Mouse (Mus musculus) hindlimb bud, embryonic 11.5 days (tissue): ENCODE measurements around the gene Zeb2.

Experiments
- DNase-seq: peaks from one replicate; pipeline ENCODE4 v3.0.0-alpha.2; 2012; ENCODE audit warnings: low read depth, low spot score; ENCODE audit errors: extremely low spot score

Gene Zeb2

DNA sequence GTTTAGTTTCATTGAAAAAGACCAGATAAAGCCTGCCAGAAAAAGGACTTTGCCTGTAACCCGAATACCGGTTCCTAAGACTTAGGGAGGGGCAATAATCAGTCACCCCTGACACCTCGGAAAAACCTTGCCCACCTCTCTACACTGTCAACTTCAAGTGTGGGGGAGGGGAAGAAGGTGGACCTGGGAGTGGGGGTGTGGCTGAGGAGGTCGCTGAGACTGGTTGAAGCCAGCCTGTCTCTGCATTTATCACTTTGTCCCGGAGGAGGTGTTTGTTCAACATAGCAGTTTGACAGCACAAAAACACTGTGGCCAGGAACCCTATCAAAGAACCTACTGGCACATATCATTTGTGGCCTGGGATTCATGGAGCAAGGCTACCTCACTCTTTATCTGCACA is 19.2 kb downstream of the Zeb2 start:
- DNase-seq, result no peak

GRCm38 (mm10) chr2:45096638-45097247 is 20.5 kb downstream of the Zeb2 start:
- DNase-seq, result no peak

DNA sequence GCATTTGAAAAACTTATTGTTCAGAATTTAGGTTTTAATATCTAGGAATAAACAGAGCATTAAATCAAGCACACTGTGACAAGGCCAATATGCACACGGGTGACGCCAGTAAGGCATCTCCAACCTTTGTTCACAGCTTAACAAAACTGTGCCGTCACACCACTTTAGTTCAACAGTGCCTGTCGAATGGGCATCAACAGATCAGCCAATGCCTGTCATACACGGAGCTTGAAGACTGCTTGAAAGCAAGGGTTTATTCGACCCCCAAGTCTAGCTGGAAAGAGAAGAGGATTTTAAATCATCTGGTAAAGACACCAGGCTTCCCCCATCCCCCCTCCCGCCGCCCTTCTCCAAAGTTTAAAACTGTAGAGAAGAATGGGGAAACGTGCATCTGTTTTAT is 21.4 kb downstream of the Zeb2 start:
- DNase-seq, result no peak

DNA sequence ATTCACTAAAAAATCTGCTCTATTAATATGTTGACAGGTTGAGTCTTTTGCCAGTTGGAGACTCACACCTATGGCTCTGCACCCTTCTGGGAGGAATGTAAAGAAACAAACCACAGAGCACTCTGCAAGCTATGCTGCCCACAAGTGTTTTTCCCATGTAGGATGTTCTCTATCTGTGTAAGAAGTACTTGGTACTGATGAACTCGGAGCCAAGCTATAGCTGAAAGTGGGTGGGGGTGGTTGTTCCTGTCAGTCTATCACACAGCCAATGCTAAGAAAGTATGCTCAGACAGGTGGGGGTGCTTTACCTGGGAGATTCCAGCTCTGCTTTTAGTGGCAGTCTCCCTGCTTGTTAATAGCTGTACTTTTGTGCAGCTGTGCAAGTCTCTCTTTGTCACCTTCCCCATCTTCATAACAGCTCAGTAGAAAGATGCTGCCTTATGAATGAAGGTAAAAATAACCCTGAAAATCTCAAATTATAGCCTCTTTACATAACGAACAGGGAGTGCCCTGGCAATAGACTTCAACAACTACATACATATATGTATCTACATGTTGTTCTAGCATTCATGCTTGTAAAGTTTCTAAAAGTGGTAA is 22.7 kb downstream of the Zeb2 start:
- no peak for DNase-seq

- DNase-seq, result no peak
These were observed 23.7 kb downstream of the Zeb2 start for GRCm38 (mm10) chr2:45093479-45093878.

- DNase-seq, result no peak
These were observed 24.5 kb downstream of the Zeb2 start for GRCm38 (mm10) chr2:45092654-45093053.

DNA sequence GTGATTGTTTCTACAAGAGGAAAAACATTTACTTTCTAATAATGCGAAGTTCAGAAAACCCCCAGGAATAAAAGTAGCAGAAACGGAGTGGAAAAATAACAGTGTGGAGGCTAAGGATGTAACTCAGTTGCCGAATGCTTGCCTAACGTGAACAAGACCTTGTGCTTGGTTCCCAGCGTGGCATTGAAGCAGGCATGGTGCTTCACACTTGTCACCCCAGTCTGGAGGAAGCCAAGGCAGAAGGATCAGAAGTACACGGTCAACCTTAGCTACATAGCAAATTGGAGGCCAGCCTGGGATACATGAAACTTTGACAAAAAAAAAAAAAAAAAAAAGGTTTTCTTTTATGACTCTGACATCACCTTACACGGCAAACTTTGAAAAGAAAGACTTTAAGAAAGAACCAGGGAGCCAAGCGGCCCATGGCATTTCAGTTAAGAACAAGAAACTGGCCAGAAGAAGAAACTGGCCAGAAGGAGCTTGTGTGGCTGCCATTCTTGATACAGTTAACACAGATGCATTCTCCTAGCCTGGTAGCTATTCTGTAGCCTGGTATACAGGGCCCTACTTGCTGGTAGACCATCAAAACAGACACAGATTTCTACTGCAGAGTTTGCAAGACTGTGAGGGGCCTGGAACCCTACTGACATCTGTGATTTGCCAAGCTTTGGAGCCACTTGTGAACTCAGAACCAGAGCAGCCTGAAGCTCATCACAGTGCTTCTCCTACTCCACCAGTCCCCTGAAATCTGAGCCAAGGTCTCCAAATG is 26.5 kb downstream of the Zeb2 start:
- no peak for DNase-seq

DNA sequence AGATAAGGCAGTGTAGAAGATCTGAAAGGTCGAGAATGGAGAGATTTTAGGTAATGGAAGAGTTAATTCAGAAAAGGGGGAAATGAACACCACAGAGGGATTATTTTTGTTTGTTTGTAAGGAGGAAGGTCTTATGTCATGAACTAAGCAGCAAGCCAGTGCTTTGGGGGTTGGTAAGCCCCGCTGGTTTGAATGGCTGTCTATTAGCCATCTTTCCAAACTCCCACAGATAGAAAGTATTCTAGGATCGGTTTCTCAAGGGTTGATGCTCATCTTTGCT is 28.0 kb downstream of the Zeb2 start:
- DNase-seq, result no peak

DNA sequence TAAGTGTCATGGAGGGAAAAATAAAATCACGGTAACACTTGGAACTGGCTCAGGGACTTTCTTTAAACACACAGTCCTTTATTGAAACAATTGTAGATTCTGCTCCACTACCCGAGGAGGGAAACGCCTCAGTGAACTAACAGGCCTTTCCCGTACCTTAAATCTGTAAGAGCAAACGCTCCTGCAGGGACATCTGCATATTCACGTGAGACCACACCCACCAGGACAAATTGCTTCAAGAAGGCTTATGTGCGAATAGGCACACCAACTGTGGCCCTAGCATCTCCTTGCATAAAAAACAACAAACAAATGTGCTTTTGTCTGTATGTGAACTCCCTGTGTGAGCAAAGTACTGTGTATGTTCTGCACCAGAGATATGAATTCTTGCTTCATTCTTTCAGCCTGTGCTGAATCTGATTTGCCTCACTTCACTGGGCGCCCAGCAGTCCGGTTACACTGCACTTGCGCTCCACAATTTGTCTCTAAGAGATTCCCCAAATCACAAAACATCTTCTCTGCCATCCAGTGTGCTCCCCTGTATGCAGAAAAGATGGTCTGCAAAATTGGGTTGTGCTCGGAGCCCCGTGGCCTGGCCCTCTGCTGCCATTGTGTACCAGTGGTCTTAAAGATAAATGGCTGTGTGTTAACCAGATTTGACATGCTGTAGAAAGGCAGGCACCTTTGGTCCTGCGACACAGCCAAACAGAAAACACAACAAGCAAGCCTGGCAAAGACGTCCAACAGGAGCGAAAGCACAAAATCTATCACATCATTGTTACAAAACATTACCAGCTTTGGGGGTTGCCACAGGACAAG is 28.6 kb downstream of the Zeb2 start:
- no peak for DNase-seq

- no peak for DNase-seq
These were observed 30.0 kb downstream of the Zeb2 start for GRCm38 (mm10) chr2:45087208-45087607.

GRCm38 (mm10) chr2:45085653-45086052 is 31.5 kb downstream of the Zeb2 start:
- DNase-seq, result no peak

DNA sequence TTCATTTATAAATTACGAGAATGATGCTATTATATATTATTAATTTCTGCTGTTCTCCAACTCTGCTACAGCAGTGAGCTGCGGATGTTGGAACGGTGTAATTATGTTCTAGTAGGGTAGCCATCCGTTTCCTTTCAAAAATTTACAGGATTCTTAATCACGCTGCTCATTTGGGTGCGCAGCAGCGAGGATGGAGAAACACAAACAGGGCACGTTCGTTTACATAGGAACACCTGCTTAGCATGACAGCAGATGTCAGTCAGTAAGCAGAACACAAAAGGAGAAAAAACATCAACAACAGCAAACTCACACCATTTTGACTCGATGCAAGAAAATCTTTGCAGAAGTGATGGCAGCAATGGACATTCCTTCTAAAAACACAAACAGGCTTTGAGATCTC is 34.2 kb downstream of the Zeb2 start:
- no peak for DNase-seq

DNA sequence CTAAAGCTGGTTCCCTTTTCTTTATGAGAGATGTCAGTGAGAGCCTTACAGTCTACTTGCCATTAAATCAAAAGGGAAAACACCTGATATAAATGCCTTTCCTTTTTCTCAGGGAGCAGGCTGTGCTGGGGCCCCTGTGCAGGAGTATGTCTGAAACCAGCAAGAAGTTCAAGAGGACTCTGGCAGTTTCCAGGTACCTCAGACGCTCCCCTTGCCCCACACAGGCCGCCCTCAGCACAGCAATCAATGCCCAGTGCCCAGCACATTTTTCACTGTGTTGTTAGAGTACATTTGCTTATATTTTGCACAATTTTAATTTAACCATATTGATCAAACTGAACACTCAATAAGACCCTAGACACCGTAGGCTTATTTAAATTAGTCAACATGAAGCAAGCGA is 35.6 kb downstream of the Zeb2 start:
- no peak for DNase-seq

- no peak for DNase-seq
These were observed 39.2 kb downstream of the Zeb2 start for GRCm38 (mm10) chr2:45077938-45078487.

- DNase-seq, result no peak
These were observed 39.8 kb downstream of the Zeb2 start for GRCm38 (mm10) chr2:45077383-45077782.

- no peak for DNase-seq
These were observed 44.2 kb downstream of the Zeb2 start for GRCm38 (mm10) chr2:45073025-45073424.

- DNase-seq, result no peak
These were observed 45.9 kb downstream of the Zeb2 start for GRCm38 (mm10) chr2:45071296-45071695.

- DNase-seq, result no peak
These were observed 46.5 kb downstream of the Zeb2 start for GRCm38 (mm10) chr2:45070612-45071276.

DNA sequence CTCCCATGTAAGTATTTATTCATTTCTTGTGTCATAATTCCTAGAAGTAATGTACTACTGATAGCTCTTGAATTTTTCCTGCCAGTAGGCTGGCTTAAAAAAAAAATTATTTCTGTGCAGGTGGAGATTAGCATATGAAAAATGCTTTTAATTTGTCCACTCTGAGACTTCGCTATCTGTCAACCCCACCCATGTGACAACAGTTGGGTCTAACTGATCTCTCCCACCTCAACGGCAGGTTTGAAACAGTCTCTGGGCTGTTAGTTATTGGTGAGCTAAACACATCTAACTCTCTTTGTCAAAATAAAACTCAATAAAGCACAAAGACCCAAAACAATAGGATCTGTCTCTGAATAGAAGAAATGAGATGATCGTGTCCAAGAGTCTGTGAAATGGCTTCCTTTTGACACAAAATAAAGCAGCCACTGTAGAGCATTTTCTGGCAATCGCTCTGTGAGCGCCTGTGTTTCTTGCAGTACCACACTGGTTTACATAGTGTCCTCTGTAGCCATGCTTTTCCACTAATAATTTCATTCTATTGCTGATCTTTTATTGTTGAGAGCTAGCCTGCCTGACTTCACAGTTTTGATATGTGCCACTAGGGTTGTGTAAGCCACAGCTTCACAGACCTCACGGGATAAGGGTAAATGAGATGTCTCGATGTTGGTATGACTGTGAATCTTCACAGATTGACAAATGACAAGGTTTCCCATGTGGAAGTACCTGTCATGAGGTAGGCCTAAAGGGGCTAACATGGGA is 48.2 kb downstream of the Zeb2 start:
- DNase-seq, result no peak

- DNase-seq, result no peak
These were observed 50.1 kb downstream of the Zeb2 start for GRCm38 (mm10) chr2:45067116-45067515.
